ENCODE assay signal across 27 mouse cellular contexts in genomic region chr19:29009046-29009445, GRCm38 (mm10). TPM values are rescaled to one million over a fixed set of nuclear protein-coding genes. Genes with fewer than 3 reads are reported as not detected.
DNase-seq lines count a peak whose midpoint lies in the region; ATAC-seq and TF ChIP-seq lines count a peak whose summit lies in the region.
"Had no signal": no experiment of that assay in that cellular context is flagged by ENCODE, and none has a peak within 500 bp of the region (broad histone marks: within the 10 kb centered on the region; RNA-seq: fewer than 3 reads in every experiment).

No protein-coding gene starts in this region.

- WGBS in forebrain, postnatal 0 days = 95% methylated on average over 11 of the region's 11 CpGs

- no peak overlapping the region for H3K9ac ChIP-seq in ES-Bruce4 (ENCODE audit: low read depth, poor library complexity, severe bottlenecking)
- no peak overlapping the region for H3K9ac ChIP-seq in forebrain, postnatal 0 days
- H3K9ac ChIP-seq: forebrain, embryonic 13.5 days; heart, embryonic 13.5 days; hindbrain, embryonic 14.5 days had no signal

- H3K36me3 ChIP-seq in ES-Bruce4 (ENCODE audit: control insufficient read depth, insufficient read depth, low read length, poor library complexity, severe bottlenecking) = peaks cover 16% of the 10 kb centered on the region
- peaks cover 47% of the 10 kb centered on the region for H3K36me3 ChIP-seq in forebrain, postnatal 0 days (ENCODE audit: insufficient read depth)

- H3K4me2 ChIP-seq in forebrain, postnatal 0 days (ENCODE audit: low read depth) = no peak overlapping the region
- H3K4me2 ChIP-seq: forebrain, embryonic 13.5 days; heart, embryonic 13.5 days; hindbrain, embryonic 14.5 days had no signal

- no peak for TF ChIP-seq POLR2A in ES-Bruce4 (IDR thresholded peaks at IDR 0.05; ENCODE audit: insufficient read depth, low read length)

- H3K9me3 ChIP-seq in ES-Bruce4 (replicated peaks; ENCODE audit: control insufficient read depth, insufficient read depth, low read length, poor library complexity, severe bottlenecking) = no peaks in the 10 kb centered on the region
- no peaks in the 10 kb centered on the region for H3K9me3 ChIP-seq in forebrain, postnatal 0 days (ENCODE audit: low read length)
- H3K9me3 ChIP-seq: forebrain, embryonic 10.5 days; forebrain, embryonic 13.5 days; heart, embryonic 10.5 days; heart, embryonic 13.5 days had no signal

- peaks cover 2% of the 10 kb centered on the region for H3K4me1 ChIP-seq in ES-Bruce4 (ENCODE audit: control insufficient read depth, insufficient read depth, low read length)
- no peaks in the 10 kb centered on the region for H3K4me1 ChIP-seq in forebrain, postnatal 0 days (ENCODE audit: insufficient read depth)
- H3K4me1 ChIP-seq: forebrain, embryonic 10.5 days; forebrain, embryonic 13.5 days; heart, embryonic 10.5 days had no signal

- 0 out of 2 replicates have a peak, but pooled peaks have one; percentile 39 for TF ChIP-seq EP300 in ES-Bruce4 (IDR thresholded peaks at IDR 0.05; ENCODE audit: insufficient read depth, low read depth, low read length)

- H3K27me3 ChIP-seq in ES-Bruce4 (ENCODE audit: control insufficient read depth, insufficient read depth, low read length, poor library complexity, severe bottlenecking) = no peaks in the 10 kb centered on the region
- H3K27me3 ChIP-seq in forebrain, postnatal 0 days (ENCODE audit: insufficient read depth, low read length) = no peaks in the 10 kb centered on the region
- H3K27me3 ChIP-seq: CH12.LX; forebrain, embryonic 13.5 days; heart, embryonic 13.5 days had no signal

- peak; percentile 4 for DNase-seq in kidney, postnatal 10 days
- DNase-seq in kidney, adult 8-10 months = no peak
- DNase-seq in R1 (ENCODE audit: low read depth, low spot score) = peak; percentile 79
- DNase-seq in right cerebral cortex, postnatal 14 days = no peak
- no peak for DNase-seq in forebrain, postnatal 0 days
- DNase-seq: adrenal gland, postnatal 10 days; B cell, adult 2 months; cerebellum, adult 18-20 months; cerebellum, adult 9-10 months; cerebellum, postnatal 14 days; gastrocnemius, adult 2 months; gastrocnemius, postnatal 14 days; heart, adult 18-20 months; heart, postnatal 14 days; heart, postnatal 4 days had no signal

- H3K4me3 ChIP-seq in ES-Bruce4 (ENCODE audit: low read depth, low read length) = no peak overlapping the region
- H3K4me3 ChIP-seq in forebrain, postnatal 0 days (ENCODE audit: low read depth, low read length) = no peak overlapping the region
- H3K4me3 ChIP-seq: forebrain, embryonic 10.5 days; forebrain, embryonic 13.5 days; gastrocnemius, adult 2 months; heart, embryonic 10.5 days; heart, embryonic 13.5 days had no signal

- TF ChIP-seq CTCF in ES-Bruce4 (IDR thresholded peaks at IDR 0.05; ENCODE audit: low read depth, low read length) = no peak
- TF ChIP-seq CTCF in forebrain, postnatal 0 days (IDR thresholded peaks at IDR 0.05; ENCODE audit: low read depth) = no peak

- H3K27ac ChIP-seq in ES-Bruce4 (ENCODE audit: insufficient read depth, low read length) = peak overlapping the region; percentile 35
- H3K27ac ChIP-seq in forebrain, postnatal 0 days (ENCODE audit: low read depth, low read length) = no peak overlapping the region
- H3K27ac ChIP-seq: forebrain, embryonic 10.5 days; forebrain, embryonic 13.5 days; gastrocnemius, adult 2 months; heart, embryonic 10.5 days; heart, embryonic 13.5 days; hindbrain, embryonic 14.5 days; hindbrain, postnatal 0 days had no signal

- ATAC-seq in forebrain, postnatal 0 days = no peak
- ATAC-seq: forebrain, embryonic 13.5 days; forebrain, embryonic 16.5 days; hindbrain, postnatal 0 days; inflammation-experienced regulatory T-cells, adult 6 months; intestine, embryonic 16.5 days had no signal

RNA-seq across cellular contexts. Expression of gene Cdc37l1, which starts 18.9 kb away (rescaled TPM):
- 58.9 and 59.3 TPM in 2 replicates for polyA plus RNA-seq in ES-Bruce4 (2011; ENCODE audit: insufficient read depth, insufficient read length, low read depth, missing spikeins)
- 57.8 and 78.9 TPM in 2 replicates for total RNA-seq in forebrain, postnatal 0 days (2014; rRNA removed)
- polyA plus RNA-seq in forebrain, postnatal 0 days (2015; fragmentation: Nextera tagmentation; extraction: Ambion mirVana) = 23.8 and 30.7 TPM in 2 replicates

RNA-seq across cellular contexts. Expression of gene Ak3, which starts 38.7 kb away (rescaled TPM):
- 20.4 and 23.3 TPM in 2 replicates for polyA plus RNA-seq in ES-Bruce4 (2011; ENCODE audit: insufficient read depth, insufficient read length, low read depth, missing spikeins)
- total RNA-seq in forebrain, postnatal 0 days (2014; rRNA removed) = 62.5 and 76.5 TPM in 2 replicates
- 58.0 and 68.2 TPM in 2 replicates for polyA plus RNA-seq in forebrain, postnatal 0 days (2015; fragmentation: Nextera tagmentation; extraction: Ambion mirVana)

RNA-seq across cellular contexts. Expression of gene 4430402I18Rik, which starts 41.4 kb away (rescaled TPM):
- polyA plus RNA-seq in ES-Bruce4 (2011; ENCODE audit: insufficient read depth, insufficient read length, low read depth, missing spikeins) = 0.72 and 1.7 TPM in 2 replicates
- 1.9 and 2.1 TPM in 2 replicates for total RNA-seq in forebrain, postnatal 0 days (2014; rRNA removed)
- polyA plus RNA-seq in forebrain, postnatal 0 days (2015; fragmentation: Nextera tagmentation; extraction: Ambion mirVana) = 4.1 and 4.7 TPM in 2 replicates
- total RNA-seq: MEL had no signal
- polyA plus RNA-seq: inflammation-experienced regulatory T-cells, adult 6 months had no signal

RNA-seq across cellular contexts. Expression of gene Plpp6, which starts 45.3 kb away (rescaled TPM):
- 3.4 and 5.6 TPM in 2 replicates for polyA plus RNA-seq in ES-Bruce4 (2011; ENCODE audit: insufficient read depth, insufficient read length, low read depth, missing spikeins)
- total RNA-seq in forebrain, postnatal 0 days (2014; rRNA removed) = 17.6 and 22.6 TPM in 2 replicates
- 13.2 and 17.8 TPM in 2 replicates for polyA plus RNA-seq in forebrain, postnatal 0 days (2015; fragmentation: Nextera tagmentation; extraction: Ambion mirVana)

Comparison
In these comparisons a context has a peak if more than half of its experiments do, and no peak if none do; other contexts are left out.
1. DNase-seq: peak in kidney, postnatal 10 days (single experiment) and R1 (single experiment); none in kidney, adult 8-10 months (0 of 2), right cerebral cortex, postnatal 14 days (single experiment) and forebrain, postnatal 0 days (single experiment).